Mouse (Mus musculus): ENCODE results near the gene Gm14214.

DNA sequence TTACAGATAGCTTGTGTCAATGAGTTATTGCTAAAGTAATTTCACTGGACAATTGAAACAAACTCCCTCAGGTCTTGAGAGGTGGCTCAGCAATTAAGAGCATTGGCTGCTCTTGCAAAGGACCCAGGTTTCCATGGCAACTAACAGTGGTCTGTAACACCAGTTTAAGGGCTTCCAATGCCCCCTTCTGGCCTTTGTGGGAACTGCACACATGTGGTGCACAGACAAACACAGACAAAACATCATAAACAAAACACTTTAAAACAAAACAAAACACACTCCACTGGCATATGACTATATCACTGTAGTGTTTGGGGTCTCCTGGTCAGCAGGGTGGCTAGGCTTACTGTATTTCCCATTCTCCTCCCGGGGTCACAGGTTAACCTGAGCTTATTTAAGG is 4.2 kb upstream of the Gm14214 start:
- TF ChIP-seq CTCF (IDR thresholded peaks at IDR 0.05; ENCODE audit: low read depth, low read length) (no peak), GATA1 (IDR thresholded peaks at IDR 0.05; ENCODE audit: borderline replicate concordance, low read length) (no peak)

Measured in G1E (cell line).